Mouse (Mus musculus): Measurements from ENCODE around the gene Cdk5rap2. TPM values are rescaled to one million over a fixed set of nuclear protein-coding genes. Genes with fewer than 3 reads are reported as not detected.

Gene Cdk5rap2
- polyA plus RNA-seq, 1 experiment from 2014 or later, result 25.7 TPM

DNA sequence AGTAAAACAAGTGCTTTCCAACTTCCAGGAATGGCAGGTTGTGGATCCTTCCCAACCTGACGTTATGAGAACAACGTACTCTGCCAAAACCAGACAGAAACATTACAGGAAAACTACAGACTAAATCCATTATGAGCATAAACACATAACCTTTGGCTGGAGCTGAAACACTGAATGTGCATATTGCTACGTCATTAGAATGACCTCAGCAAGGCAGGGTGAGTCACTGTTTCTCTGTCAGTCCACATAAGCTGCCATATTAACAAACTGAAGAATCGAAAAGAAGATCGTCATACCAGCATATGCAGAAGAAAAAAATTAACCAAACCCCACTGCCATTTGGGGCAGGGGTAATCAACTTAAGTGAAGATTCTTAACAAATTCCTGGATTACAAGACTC, 24.0 kb downstream of the Cdk5rap2 start:
- Histone ChIP-seq H3K4me1 (ENCODE audit: control insufficient read depth, insufficient read depth, low read length) (no peaks in the 10 kb centered on the region), H3K9me3 (ENCODE audit: control insufficient read depth, low read length) (no peaks in the 10 kb centered on the region), H3K9ac (ENCODE audit: low read length) (no peak overlapping the region), H3K36me3 (ENCODE audit: control insufficient read depth, insufficient read depth, low read length) (no peaks in the 10 kb centered on the region), H3K4me2 (ENCODE audit: low read depth, severe bottlenecking) (no peak overlapping the region), H3K4me3 (ENCODE audit: low read depth, low read length) (no peak overlapping the region), H3K27me3 (ENCODE audit: control insufficient read depth, insufficient read depth, low read length) (no peaks in the 10 kb centered on the region), H3K27ac (replicated peaks; ENCODE audit: low read depth, low read length) (no peak overlapping the region)
- 92% methylated on average over 5 of the region's 5 CpGs for WGBS
- no peak for ATAC-seq (ENCODE audit: insufficient number of reproducible peaks, low FRiP score, low TSS enrichment, low read depth)
- no peak for DNase-seq (ENCODE audit: low spot score)

DNA sequence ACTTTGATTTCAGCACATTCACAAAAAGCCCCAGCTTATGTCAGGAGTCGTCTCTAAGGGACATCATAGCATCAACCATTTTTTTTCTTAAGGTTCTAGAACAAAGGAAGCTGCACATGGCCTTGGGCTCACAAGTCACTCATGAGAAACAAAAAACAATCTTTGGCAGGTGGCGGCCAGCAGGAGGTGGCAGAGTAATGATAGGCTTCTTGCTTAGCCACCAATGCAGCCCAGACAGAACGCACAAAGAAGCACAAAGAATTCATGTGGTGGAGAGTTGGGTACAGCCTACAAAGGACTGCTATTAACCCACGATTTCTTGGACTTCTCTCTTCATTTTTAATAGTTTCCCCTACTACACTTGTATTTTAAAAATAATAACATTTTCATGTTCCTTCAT, 32.9 kb downstream of the Cdk5rap2 start:
- ATAC-seq (ENCODE audit: insufficient number of reproducible peaks, low FRiP score, low TSS enrichment, low read depth), result no peak
- DNase-seq (ENCODE audit: low spot score), result no peak
- Histone ChIP-seq H3K9ac (ENCODE audit: low read length) (no peak overlapping the region), H3K4me2 (ENCODE audit: low read depth, severe bottlenecking) (no peak overlapping the region), H3K27me3 (ENCODE audit: control insufficient read depth, insufficient read depth, low read length) (no peaks in the 10 kb centered on the region), H3K4me1 (ENCODE audit: control insufficient read depth, insufficient read depth, low read length) (no peaks in the 10 kb centered on the region), H3K27ac (replicated peaks; ENCODE audit: low read depth, low read length) (no peak overlapping the region), H3K9me3 (ENCODE audit: control insufficient read depth, low read length) (no peaks in the 10 kb centered on the region), H3K36me3 (ENCODE audit: control insufficient read depth, insufficient read depth, low read length) (no peaks in the 10 kb centered on the region), H3K4me3 (ENCODE audit: low read depth, low read length) (no peak overlapping the region)
- 85% methylated on average over 4 of the region's 4 CpGs for WGBS

DNA sequence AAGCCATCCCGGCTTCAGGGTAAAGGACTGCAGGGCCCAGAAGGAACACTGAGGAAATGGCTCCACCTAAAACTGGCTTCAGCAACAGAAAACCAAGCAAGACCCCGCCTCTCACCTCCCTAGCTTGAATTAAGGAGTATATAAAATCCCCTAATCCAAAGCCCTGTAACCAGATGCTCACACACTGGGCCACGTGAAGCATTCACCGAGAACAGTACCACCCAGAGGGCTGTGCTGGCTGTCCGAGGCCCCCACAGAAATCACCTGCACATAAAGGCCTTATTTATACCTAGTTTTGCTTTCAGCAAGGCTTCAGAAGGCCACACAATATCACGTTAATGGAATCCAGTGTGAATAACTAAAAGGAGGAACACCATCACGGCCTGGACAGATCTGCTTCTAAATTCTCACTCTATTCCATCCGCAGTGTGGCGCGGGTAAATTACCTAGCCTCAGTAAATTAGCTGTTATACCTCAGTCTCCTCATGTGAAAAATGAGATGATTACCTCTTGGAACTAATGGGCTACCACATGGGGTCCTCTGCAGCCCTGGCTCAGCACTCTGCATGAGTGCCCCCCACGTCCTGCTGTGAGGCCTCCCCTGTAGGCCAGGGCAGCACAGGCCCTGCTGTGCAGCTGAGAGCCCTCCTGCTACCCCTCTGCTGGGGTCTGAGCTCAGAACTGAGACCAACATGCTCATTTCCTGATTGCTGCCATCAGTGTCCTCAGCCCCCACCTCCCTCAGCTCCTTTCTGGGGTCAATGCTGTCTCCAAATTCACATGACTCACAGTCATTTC, 45.0 kb downstream of the Cdk5rap2 start:
- H3K9ac ChIP-seq (ENCODE audit: low read length), result no peak overlapping the region
- ATAC-seq (ENCODE audit: insufficient number of reproducible peaks, low FRiP score, low TSS enrichment, low read depth) (0 out of 2 replicates have a peak, but pooled peaks have one; percentile 51), DNase-seq (ENCODE audit: low spot score) (no peak)
- 0 out of 2 replicates have a peak, but pooled peaks cover 3% of the 10 kb centered on the region for H3K4me1 ChIP-seq (ENCODE audit: control insufficient read depth, insufficient read depth, low read length)
- no peak overlapping the region for H3K4me3 ChIP-seq (ENCODE audit: low read depth, low read length)
- WGBS, result 66% methylated on average over 11 of the region's 11 CpGs
- no peaks in the 10 kb centered on the region for H3K27me3 ChIP-seq (ENCODE audit: control insufficient read depth, insufficient read depth, low read length)
- no peak overlapping the region for H3K4me2 ChIP-seq (ENCODE audit: low read depth, severe bottlenecking)
- no peaks in the 10 kb centered on the region; the same call in 1 of the 2 replicates for H3K36me3 ChIP-seq (ENCODE audit: control insufficient read depth, insufficient read depth, low read length)
- H3K9me3 ChIP-seq (ENCODE audit: control insufficient read depth, low read length), result no peaks in the 10 kb centered on the region
- H3K27ac ChIP-seq (replicated peaks; ENCODE audit: low read depth, low read length), result no peak overlapping the region

DNA sequence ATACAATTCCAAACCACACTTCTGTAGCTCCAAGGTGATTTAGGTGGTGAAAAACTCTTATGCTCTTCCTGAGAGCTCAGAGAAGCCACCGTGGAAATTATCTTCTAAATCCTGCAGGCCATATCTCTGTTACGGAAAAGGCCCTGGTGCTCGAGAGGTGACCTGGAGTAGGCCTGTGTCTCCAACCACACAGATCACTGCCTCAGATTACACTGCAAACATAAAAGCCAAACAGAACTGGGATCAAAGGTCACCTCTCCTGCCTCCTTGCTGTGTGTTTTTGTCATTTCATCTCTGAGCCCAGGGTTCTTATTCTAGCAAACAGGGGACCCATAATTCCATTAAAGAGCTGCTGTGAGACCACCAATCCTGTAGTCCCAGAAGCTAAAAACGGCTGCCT, 48.9 kb downstream of the Cdk5rap2 start:
- Histone ChIP-seq H3K9me3 (ENCODE audit: control insufficient read depth, low read length) (no peaks in the 10 kb centered on the region), H3K27ac (replicated peaks; ENCODE audit: low read depth, low read length) (no peak overlapping the region), H3K27me3 (ENCODE audit: control insufficient read depth, insufficient read depth, low read length) (no peaks in the 10 kb centered on the region), H3K36me3 (ENCODE audit: control insufficient read depth, insufficient read depth, low read length) (no peaks in the 10 kb centered on the region; the same call in none of the 2 replicates), H3K9ac (ENCODE audit: low read length) (no peak overlapping the region), H3K4me2 (ENCODE audit: low read depth, severe bottlenecking) (no peak overlapping the region), H3K4me1 (ENCODE audit: control insufficient read depth, insufficient read depth, low read length) (0 out of 2 replicates have a peak, but pooled peaks cover 3% of the 10 kb centered on the region), H3K4me3 (ENCODE audit: low read depth, low read length) (no peak overlapping the region)
- 65% methylated on average over 4 of the region's 4 CpGs for WGBS
- DNase-seq (ENCODE audit: low spot score) (no peak), ATAC-seq (ENCODE audit: insufficient number of reproducible peaks, low FRiP score, low TSS enrichment, low read depth) (no peak)

DNA sequence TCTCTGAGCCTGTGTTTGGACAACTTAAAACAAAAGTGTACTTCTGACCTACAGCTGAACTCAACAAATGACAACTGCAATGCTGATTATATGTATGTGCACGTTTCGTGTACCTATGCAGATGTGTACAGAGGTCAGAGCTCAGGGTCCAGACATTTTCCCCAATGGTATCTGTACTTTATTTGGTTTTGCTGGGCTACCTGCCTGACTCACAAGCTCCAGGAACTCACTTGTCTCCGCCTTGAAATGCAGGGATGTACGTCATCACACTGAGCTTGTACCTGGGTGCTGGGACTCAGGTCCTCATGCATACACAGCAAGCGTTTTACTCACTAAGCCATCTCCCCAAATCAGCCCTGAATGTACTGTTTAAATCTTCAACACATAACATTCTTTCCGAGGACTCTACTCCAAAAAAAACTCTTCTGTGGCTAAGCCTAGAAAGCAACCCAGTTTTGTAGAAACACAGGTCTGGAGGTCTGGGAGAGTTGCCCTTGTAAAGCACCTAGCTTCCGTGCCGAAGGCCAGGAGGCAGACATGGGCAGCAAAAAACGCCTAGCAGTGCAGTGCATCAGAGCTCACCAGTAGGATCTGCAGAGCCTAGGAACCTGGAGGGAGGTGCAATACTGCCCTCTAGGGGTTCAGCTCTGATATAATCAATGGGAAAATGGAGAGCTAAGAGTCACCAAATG, 54.4 kb downstream of the Cdk5rap2 start:
- DNase-seq (ENCODE audit: low spot score) (peak; percentile 53), ATAC-seq (ENCODE audit: insufficient number of reproducible peaks, low FRiP score, low TSS enrichment, low read depth) (peak; percentile 75; the same call in 1 of the 2 replicates)
- no peaks in the 10 kb centered on the region for H3K4me1 ChIP-seq (ENCODE audit: control insufficient read depth, insufficient read depth, low read length)
- H3K36me3 ChIP-seq (ENCODE audit: control insufficient read depth, insufficient read depth, low read length), result peaks cover 15% of the 10 kb centered on the region
- no peak overlapping the region for H3K4me3 ChIP-seq (ENCODE audit: low read depth, low read length)
- no peaks in the 10 kb centered on the region for H3K9me3 ChIP-seq (ENCODE audit: control insufficient read depth, low read length)
- no peak overlapping the region for H3K4me2 ChIP-seq (ENCODE audit: low read depth, severe bottlenecking)
- WGBS, result 76% methylated on average over 9 of the region's 9 CpGs
- no peak overlapping the region for H3K9ac ChIP-seq (ENCODE audit: low read length)
- no peak overlapping the region for H3K27ac ChIP-seq (replicated peaks; ENCODE audit: low read depth, low read length)
- H3K27me3 ChIP-seq (ENCODE audit: control insufficient read depth, insufficient read depth, low read length), result no peaks in the 10 kb centered on the region

DNA sequence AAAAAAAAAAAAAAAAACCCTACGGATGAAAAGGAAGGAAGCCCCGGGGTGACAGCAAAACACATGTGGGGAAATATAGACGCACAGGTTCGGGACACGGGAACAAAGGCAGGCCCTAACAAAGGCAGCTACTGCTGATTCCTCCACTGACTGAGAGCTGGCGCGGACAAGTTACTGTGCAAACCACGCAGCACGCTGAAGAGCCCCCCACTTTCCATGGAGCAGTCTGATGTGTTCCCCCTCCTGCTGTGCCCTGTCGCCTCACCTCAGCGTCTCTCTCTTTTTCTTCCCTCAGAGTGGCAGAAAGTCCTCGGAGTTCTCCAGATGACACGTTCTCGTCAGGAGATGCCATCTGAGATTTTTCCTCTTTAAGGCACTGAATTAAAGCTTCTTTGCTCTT, 55.8 kb downstream of the Cdk5rap2 start:
- H3K27me3 ChIP-seq (ENCODE audit: control insufficient read depth, insufficient read depth, low read length), result no peaks in the 10 kb centered on the region
- ATAC-seq (ENCODE audit: insufficient number of reproducible peaks, low FRiP score, low TSS enrichment, low read depth) (no peak), DNase-seq (ENCODE audit: low spot score) (no peak)
- no peaks in the 10 kb centered on the region for H3K4me1 ChIP-seq (ENCODE audit: control insufficient read depth, insufficient read depth, low read length)
- H3K36me3 ChIP-seq (ENCODE audit: control insufficient read depth, insufficient read depth, low read length), result peaks cover 15% of the 10 kb centered on the region
- WGBS, result 94% methylated on average over 14 of the region's 14 CpGs
- H3K9ac ChIP-seq (ENCODE audit: low read length), result no peak overlapping the region
- H3K4me3 ChIP-seq (ENCODE audit: low read depth, low read length), result no peak overlapping the region
- no peaks in the 10 kb centered on the region for H3K9me3 ChIP-seq (ENCODE audit: control insufficient read depth, low read length)
- no peak overlapping the region for H3K4me2 ChIP-seq (ENCODE audit: low read depth, severe bottlenecking)
- no peak overlapping the region for H3K27ac ChIP-seq (replicated peaks; ENCODE audit: low read depth, low read length)

DNA sequence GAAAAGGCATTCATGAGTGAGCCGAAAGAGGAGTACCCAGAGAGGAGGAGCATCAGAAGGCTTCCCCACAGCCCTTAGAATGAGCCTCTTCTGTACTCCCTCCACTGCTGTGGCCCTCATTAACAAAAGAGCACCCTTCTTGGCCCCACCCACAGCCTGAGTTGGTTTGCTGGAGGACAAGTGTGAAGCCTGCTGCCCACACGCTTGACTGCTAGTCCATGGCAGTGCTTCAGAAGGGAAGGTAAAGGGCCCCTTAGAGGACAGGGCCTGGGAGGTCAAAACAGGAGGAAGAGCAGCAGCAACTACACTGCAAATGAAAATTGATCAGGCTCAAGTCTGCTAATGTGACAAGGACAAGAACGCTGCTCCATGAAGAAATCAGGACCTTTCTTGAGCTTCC, 56.6 kb downstream of the Cdk5rap2 start:
- no peak for ATAC-seq (ENCODE audit: insufficient number of reproducible peaks, low FRiP score, low TSS enrichment, low read depth)
- Histone ChIP-seq H3K4me2 (ENCODE audit: low read depth, severe bottlenecking) (no peak overlapping the region), H3K4me1 (ENCODE audit: control insufficient read depth, insufficient read depth, low read length) (no peaks in the 10 kb centered on the region), H3K27ac (replicated peaks; ENCODE audit: low read depth, low read length) (no peak overlapping the region), H3K36me3 (ENCODE audit: control insufficient read depth, insufficient read depth, low read length) (peaks cover 15% of the 10 kb centered on the region), H3K9me3 (ENCODE audit: control insufficient read depth, low read length) (no peaks in the 10 kb centered on the region), H3K9ac (ENCODE audit: low read length) (no peak overlapping the region), H3K27me3 (ENCODE audit: control insufficient read depth, insufficient read depth, low read length) (no peaks in the 10 kb centered on the region), H3K4me3 (ENCODE audit: low read depth, low read length) (no peak overlapping the region)
- DNase-seq (ENCODE audit: low spot score), result no peak
- WGBS, result 89% methylated on average over 3 of the region's 3 CpGs

DNA sequence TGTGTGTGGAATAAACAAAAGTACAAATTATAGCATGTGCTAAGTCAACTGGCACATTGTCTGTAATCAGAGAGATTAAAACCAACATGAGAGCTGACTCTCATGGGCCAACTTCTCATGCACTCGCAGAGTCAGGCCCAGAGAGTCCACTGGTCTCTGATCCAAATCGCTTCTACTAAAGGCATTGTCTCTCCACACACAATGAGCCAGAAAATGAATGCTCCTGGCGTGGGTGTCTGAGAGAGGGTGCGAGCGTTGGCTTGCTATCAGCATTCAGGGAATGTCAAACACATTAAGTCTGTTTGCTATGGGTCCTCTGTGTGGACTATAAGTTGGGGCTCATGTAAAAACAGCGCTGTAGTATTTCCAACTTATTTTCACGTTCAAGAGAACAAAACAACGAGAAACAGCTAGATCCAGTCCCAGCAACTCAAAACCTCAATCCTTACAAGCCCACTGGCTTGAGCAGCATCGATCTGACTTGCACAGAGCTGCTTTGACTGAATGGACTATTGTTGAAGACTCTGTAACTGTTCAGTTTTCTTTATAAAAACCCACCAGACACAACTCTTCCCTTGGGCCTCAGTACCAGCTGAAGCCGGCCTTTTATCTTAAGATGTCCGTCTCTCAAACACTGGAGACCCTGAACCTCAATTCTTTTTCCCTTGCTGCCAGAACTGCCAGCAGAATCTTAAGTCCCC, 74.6 kb downstream of the Cdk5rap2 start:
- H3K27me3 ChIP-seq (ENCODE audit: control insufficient read depth, insufficient read depth, low read length), result no peaks in the 10 kb centered on the region
- no peaks in the 10 kb centered on the region for H3K9me3 ChIP-seq (ENCODE audit: control insufficient read depth, low read length)
- no peak overlapping the region for H3K9ac ChIP-seq (ENCODE audit: low read length)
- 92% methylated on average over 11 of the region's 11 CpGs for WGBS
- H3K36me3 ChIP-seq (ENCODE audit: control insufficient read depth, insufficient read depth, low read length), result no peaks in the 10 kb centered on the region
- H3K4me2 ChIP-seq (ENCODE audit: low read depth, severe bottlenecking), result no peak overlapping the region
- no peak overlapping the region for H3K27ac ChIP-seq (replicated peaks; ENCODE audit: low read depth, low read length)
- H3K4me3 ChIP-seq (ENCODE audit: low read depth, low read length), result no peak overlapping the region
- H3K4me1 ChIP-seq (ENCODE audit: control insufficient read depth, insufficient read depth, low read length), result no peaks in the 10 kb centered on the region
- ATAC-seq (ENCODE audit: insufficient number of reproducible peaks, low FRiP score, low TSS enrichment, low read depth) (no peak), DNase-seq (ENCODE audit: low spot score) (no peak)
